Mouse (Mus musculus): ENCODE results near the gene Myh6.
A peak's percentile ranks its signal among the peaks of the same experiment; 100 is the strongest.
"Not testable (repeated sequence)": the region's sequence is repeated elsewhere in the genome, so short reads cannot be mapped to it uniquely, and the experiment has no call there.

The Myh6 gene

GRCm38 (mm10) chr14:54958503-54958902 is 8.2 kb downstream of the Myh6 start:
- no peak for DNase-seq (ENCODE audit: low read depth, low spot score)

DNA sequence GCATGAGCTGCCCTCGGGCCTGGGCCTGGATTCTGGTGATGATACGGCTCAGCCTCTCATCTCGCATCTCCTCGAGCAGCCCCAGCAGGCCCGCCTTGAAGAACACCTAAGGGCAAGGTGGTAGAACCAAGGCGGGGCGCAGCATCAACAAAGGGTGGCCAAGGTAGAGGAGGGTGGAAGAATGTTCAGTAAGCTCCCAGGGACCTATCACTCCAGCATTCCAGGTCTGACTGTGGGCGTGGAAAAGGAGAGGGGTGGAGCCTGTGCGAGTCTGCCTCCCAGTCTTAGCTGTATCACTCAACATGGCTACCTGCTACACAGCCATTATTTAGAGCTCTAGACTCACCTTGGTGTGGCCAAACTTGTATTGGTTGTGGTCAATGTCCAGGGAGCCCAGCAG is 10.2 kb downstream of the Myh6 start:
- peak; percentile 83 for DNase-seq (ENCODE audit: low read depth, low spot score)

DNA sequence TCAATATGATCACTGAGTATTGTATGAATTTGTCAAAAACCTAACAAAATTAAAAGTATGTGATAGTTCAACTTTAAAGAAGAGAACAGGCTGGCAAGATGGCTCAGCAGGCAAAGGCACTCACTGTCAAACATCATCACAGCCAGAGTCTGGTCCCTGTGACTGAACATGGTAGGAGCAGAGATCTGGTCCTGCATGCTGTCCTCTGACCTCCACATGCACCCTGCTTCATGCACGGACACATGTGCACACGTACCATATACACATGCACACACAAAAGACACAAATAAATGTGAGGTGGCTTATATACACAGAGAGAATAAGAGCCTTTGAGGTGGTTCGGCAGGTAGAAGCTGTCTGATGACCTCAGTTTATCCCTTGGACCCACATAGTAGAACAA is 11.2 kb downstream of the Myh6 start:
- DNase-seq (ENCODE audit: low read depth, low spot score), result no peak

GRCm38 (mm10) chr14:54954474-54954873 is 12.3 kb downstream of the Myh6 start:
- no peak for DNase-seq (ENCODE audit: low read depth, low spot score)

GRCm38 (mm10) chr14:54953664-54954206 is 13.0 kb downstream of the Myh6 start:
- DNase-seq (ENCODE audit: low read depth, low spot score), result no peak

DNA sequence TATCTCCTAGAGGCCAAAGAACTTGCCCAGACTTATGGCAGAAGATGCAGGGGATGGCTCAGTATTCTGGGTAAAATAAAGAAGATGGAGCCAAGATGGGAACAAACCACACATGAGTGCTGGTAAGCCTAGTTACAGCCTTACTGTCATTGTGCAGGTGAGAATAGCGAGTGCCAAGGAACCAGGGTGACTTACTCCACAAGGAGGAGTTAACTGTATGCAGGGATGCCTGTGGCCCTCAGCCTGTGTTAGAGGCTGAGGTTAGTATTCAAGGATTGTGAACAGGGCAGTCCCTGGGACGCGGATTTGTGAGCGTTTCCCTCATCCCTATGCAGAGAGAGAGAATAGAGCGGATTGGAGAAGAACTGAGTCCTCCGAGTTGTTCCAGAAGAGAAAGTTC is 15.1 kb downstream of the Myh6 start:
- DNase-seq (ENCODE audit: low read depth, low spot score), result no peak

DNA sequence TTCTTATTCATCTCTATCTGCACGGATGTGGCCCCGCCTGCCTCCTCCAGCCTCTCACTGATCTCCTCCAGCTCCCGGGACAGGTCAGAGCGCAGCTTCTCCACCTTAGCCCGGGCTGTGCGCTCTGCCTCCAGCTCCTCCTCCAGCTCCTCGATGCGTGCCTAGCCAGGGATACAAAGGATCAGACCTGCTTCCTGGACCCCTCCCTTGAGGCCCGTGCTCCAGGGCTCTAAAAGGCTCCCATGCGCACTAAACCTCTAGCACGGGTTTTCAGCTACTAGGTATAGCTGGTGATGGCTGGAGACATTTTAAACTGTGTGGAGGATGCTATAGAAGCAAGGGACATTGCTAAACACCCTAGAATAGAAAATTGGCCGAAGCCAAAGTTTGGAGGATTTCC is 16.2 kb downstream of the Myh6 start:
- DNase-seq (ENCODE audit: low read depth, low spot score), result no peak

DNA sequence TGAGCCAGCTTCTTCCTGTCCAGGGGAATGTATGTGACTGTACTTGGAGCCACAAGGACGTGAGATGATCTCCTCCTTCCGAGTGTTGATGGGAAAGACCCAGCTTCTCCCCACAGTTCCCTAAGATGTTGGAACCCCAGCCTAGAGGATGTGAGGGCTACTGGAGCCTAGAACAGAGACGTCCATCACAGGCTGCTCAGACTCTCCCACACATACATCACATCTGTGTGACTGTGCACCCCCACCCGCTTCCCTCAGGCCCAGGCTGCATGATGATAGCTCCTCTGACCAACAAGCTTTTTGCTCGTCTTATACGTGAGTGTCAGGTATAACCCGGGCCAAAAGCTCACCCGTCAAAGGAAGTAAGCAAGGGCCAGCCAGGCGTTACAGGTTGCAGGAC is 17.9 kb downstream of the Myh6 start:
- DNase-seq (ENCODE audit: low read depth, low spot score), result no peak

DNA sequence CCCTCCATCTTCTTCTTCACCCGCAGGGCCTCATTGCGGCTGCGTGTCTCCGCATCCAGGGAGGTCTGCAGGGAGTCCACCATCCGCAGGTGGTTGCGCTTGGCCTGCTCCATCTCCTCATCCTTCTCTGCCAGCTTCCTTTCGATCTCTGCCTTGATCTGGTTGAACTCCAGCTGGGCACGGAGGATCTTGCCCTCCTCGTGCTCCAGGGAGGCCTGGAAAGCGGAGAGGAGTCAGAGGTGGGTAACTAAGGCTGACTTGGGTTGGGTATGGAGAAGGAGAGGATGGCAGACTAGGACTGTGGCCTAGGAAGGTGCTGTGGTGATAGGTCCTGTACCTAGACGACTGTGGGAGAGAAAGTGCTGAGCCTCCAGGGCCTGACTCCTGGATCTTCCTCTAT is 19.7 kb downstream of the Myh6 start:
- not testable (repeated sequence) for DNase-seq (ENCODE audit: low read depth, low spot score)

GRCm38 (mm10) chr14:54945975-54946704 is 20.6 kb downstream of the Myh6 start:
- no peak for DNase-seq (ENCODE audit: low read depth, low spot score)

- DNase-seq (ENCODE audit: low read depth, low spot score), result no peak
Measured at GRCm38 (mm10) chr14:54944939-54945338, 21.8 kb downstream of the Myh6 start.

DNA sequence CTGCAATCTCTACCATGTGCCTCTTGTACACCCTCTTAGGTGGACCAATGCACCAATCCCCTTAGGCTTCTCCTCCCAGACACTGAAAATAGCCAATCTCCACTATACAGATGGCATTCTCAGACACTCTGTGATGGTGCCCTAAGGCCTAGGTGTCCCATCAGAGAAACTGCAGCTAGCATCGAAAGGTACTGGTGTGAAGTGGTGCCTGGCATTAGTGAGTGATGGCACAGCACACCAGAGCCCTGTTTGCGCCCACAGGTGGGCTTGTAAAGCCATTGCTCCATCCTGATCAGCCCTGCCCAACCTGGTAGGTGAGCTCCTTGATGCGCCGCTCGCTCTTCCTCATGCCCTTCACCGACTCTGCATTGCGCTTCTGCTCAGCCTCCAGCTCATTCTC is 22.8 kb downstream of the Myh6 start:
- DNase-seq (ENCODE audit: low read depth, low spot score), result no peak

GRCm38 (mm10) chr14:54942479-54942878 is 24.2 kb downstream of the Myh6 start:
- no peak for DNase-seq (ENCODE audit: low read depth, low spot score)

GRCm38 (mm10) chr14:54941024-54941978 is 25.4 kb downstream of the Myh6 start:
- no peak for DNase-seq (ENCODE audit: low read depth, low spot score)

- no peak for DNase-seq (ENCODE audit: low read depth, low spot score)
Measured at GRCm38 (mm10) chr14:54940176-54940530, 26.6 kb downstream of the Myh6 start.

- DNase-seq (ENCODE audit: low read depth, low spot score), result peak; percentile 95
Measured at GRCm38 (mm10) chr14:54939434-54940175, 27.1 kb downstream of the Myh6 start.

- DNase-seq (ENCODE audit: low read depth, low spot score), result no peak
Measured at GRCm38 (mm10) chr14:54938431-54939219, 28.1 kb downstream of the Myh6 start.

- DNase-seq (ENCODE audit: low read depth, low spot score), result no peak
Measured at GRCm38 (mm10) chr14:54937361-54938182, 29.2 kb downstream of the Myh6 start.

DNA sequence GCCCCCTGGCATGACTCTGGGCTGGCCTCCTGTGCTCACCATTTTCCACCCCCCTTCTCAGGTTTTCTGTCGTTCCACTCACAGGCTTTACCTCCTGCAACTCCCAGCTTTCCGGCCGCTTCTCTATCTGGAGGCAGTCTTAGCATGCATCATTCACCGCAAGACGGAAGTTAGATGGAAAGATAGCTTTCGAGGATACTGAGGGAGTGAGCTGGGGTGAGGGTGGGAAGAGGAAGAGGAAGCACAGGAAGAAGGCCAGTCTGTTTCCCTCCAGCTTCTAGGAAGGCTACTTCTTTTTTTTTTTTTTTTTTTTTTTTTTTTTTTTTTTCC is 29.9 kb downstream of the Myh6 start:
- DNase-seq (ENCODE audit: low read depth, low spot score), result no peak

Data from ZHBTc4 (cell line).